Mouse (Mus musculus) embryonic facial prominence, embryonic 14.5 days (tissue): ENCODE measurements around the gene Bclaf3. TPM values are rescaled to one million over a fixed set of nuclear protein-coding genes. Genes with fewer than 3 reads are reported as not detected.

Experiments used
- ATAC-seq: fragments of 200-750 bp; cut with Nextera tagmentation; 2 replicates; pipeline ENCODE4 v1.8.0; 2017; ENCODE audit warnings: low read depth, moderate number of reproducible peaks, moderate TSS enrichment
- DNase-seq: peaks from one replicate; pipeline ENCODE4 v3.0.0-alpha.2; 2015; ENCODE audit warnings: low spot score
- H3K27ac ChIP-seq: fragments of 300-500 bp; sonication (generic); replicated peaks from 2 replicates; pipeline ENCODE4 v1.5.1; 2014; ENCODE audit warnings: low read depth, mild to moderate bottlenecking, low read length, moderate library complexity
- H3K27me3 ChIP-seq: fragments of 300-500 bp; sonication (generic); replicated peaks from 2 replicates; pipeline ENCODE4 v1.6.1; 2014; ENCODE audit warnings: low read length; ENCODE audit not compliant: control insufficient read depth, insufficient read depth
- H3K36me3 ChIP-seq: fragments of 300-500 bp; sonication (generic); 2 replicates; pipeline ENCODE4 v1.6.1; 2014; ENCODE audit warnings: low read length, mixed read lengths; ENCODE audit not compliant: control insufficient read depth, insufficient read depth
- H3K4me1 ChIP-seq: fragments of 300-500 bp; sonication (generic); 2 replicates; pipeline ENCODE4 v1.6.1; 2014; ENCODE audit warnings: antibody characterized with exemption, low read length; ENCODE audit not compliant: control insufficient read depth, insufficient read depth
- H3K4me2 ChIP-seq: fragments of 300-500 bp; sonication (generic); 2 replicates; pipeline ENCODE4 v1.6.1; 2014; ENCODE audit warnings: low read depth, mild to moderate bottlenecking, low read length, moderate library complexity, mixed read lengths
- H3K4me3 ChIP-seq: fragments of 300-500 bp; sonication (generic); 2 replicates; pipeline ENCODE4 v1.5.1; 2014; ENCODE audit warnings: low read depth, mild to moderate bottlenecking, low read length
- H3K9ac ChIP-seq: fragments of 300-500 bp; sonication (generic); 2 replicates; pipeline ENCODE4 v1.6.1; 2014; ENCODE audit warnings: low read depth, mild to moderate bottlenecking, low read length, moderate library complexity, mixed read lengths
- H3K9me3 ChIP-seq: fragments of 300-500 bp; sonication (generic); 2 replicates; pipeline ENCODE4 v1.6.1; 2016; ENCODE audit warnings: low read length; ENCODE audit not compliant: control insufficient read depth
- WGBS: fragments of 180-500 bp; shearing (Covaris S2); extraction: QIAGEN DNeasy Blood & Tissue Kit; methylation state at CpG from one replicate; pipeline ENCODE4 v1.1.7; 2014; 5-methylcytosine and 5-hydroxymethylcytosine counted together
- polyA plus RNA-seq: library from polyadenylated mRNA; unstranded; fragments of >200 nt; fragmentation: Nextera tagmentation; extraction: Ambion mirVana; gene quantifications from 2 replicates; pipeline ENCODE4 v1.2.1, GENCODE M21; 2014

Bclaf3 gene
- polyA plus RNA-seq, 1 experiment from 2014 or later, result 16.2 TPM

- ATAC-seq (no peak), DNase-seq (no peak)
- Histone ChIP-seq H3K9ac (no peak overlapping the region), H3K4me2 (no peak overlapping the region), H3K36me3 (no peaks in the 10 kb centered on the region), H3K4me1 (no peaks in the 10 kb centered on the region), H3K27ac (no peak overlapping the region), H3K27me3 (no peaks in the 10 kb centered on the region; the same call in 1 of the 2 replicates), H3K4me3 (no peak overlapping the region), H3K9me3 (no peaks in the 10 kb centered on the region)
- WGBS, result 82% methylated on average over 4 of the region's 4 CpGs
These were observed 112.2 kb downstream of the Bclaf3 start for GRCm38 (mm10) chrX:159638500-159639227.

DNA sequence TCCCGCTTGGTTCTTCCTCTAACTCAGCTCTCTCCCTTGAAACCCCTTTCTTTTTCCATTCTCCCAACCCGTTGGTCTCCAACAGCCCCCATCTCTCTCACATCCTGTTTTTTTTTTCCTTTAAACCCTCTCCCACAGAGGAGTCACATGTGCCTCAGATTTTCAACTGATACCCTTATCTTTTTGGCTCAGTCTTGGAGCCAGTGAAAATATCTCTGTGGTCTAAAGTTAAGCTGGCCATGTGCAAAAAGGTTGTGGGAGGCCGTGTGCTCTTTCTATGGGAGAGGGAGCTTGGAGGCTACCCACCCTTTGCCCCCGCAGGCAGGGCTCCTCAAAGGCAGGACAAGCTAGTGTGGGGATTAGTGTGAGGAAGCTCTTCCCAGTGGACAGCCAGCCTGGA, 113.5 kb downstream of the Bclaf3 start:
- Histone ChIP-seq H3K4me2 (no peak overlapping the region), H3K4me3 (no peak overlapping the region), H3K27me3 (no peaks in the 10 kb centered on the region; the same call in 1 of the 2 replicates), H3K9me3 (no peaks in the 10 kb centered on the region), H3K9ac (no peak overlapping the region), H3K4me1 (no peaks in the 10 kb centered on the region), H3K27ac (no peak overlapping the region), H3K36me3 (no peaks in the 10 kb centered on the region)
- DNase-seq (no peak), ATAC-seq (no peak)
- 71% methylated on average over 4 of the region's 4 CpGs for WGBS

Other genes with a start within 250 kb of the Bclaf3 start
- 115 and 118 TPM in 2 replicates for gene Eif1ax, start 154.5 kb upstream of the Bclaf3 start, polyA plus RNA-seq
- 3.2 and 4.5 TPM in 2 replicates for gene Map7d2, start 112.1 kb upstream of the Bclaf3 start, polyA plus RNA-seq
- 47.8 and 49.6 TPM in 2 replicates for gene Sh3kbp1, start 100.6 kb downstream of the Bclaf3 start, polyA plus RNA-seq